Comparison of ENCODE assay signal across 20 mouse cellular contexts in genomic region chr10:3857912-3858311, GRCm38 (mm10).
DNase-seq lines count a peak whose midpoint lies in the region; ATAC-seq and TF ChIP-seq lines count a peak whose summit lies in the region.
"Had no signal": no experiment of that assay in that cellular context is flagged by ENCODE, and none has a peak within 500 bp of the region (broad histone marks: within the 10 kb centered on the region; RNA-seq: fewer than 3 reads in every experiment).

No protein-coding gene starts in this region.

- TF ChIP-seq CTCF in midbrain, postnatal 0 days (IDR thresholded peaks at IDR 0.05), result no peak

- no peak for ATAC-seq in midbrain, embryonic 13.5 days
- ATAC-seq in embryonic facial prominence, embryonic 15.5 days (ENCODE audit: insufficient number of reproducible peaks, low FRiP score, low TSS enrichment, low read depth), result no peak
- peak; percentile 21; the same call in 1 of the 2 replicates for ATAC-seq in midbrain, postnatal 0 days (ENCODE audit: low FRiP score)
- ATAC-seq: activated CD4-positive, CD25-positive, alpha-beta regulatory T cell, adult 4 months; intestine, postnatal 0 days; liver, embryonic 12.5 days had no signal

- DNase-seq in gastrocnemius, adult 18-20 months (ENCODE audit: low spot score), result peak; percentile 22
- no peak for DNase-seq in gastrocnemius, postnatal 10 days
- no peak for DNase-seq in midbrain, embryonic 10.5 days (ENCODE audit: low spot score)
- no peak for DNase-seq in midbrain, postnatal 0 days (ENCODE audit: low spot score)
- no peak for DNase-seq in kidney, postnatal 14 days
- DNase-seq: adrenal gland, postnatal 14 days; B cell, adult 2 months; cerebellum, adult 2 months; heart, adult 11 months; left cerebral cortex, postnatal 4 days; right cerebral cortex, adult 18-20 months; thymus, postnatal 4 days had no signal

- no peaks in the 10 kb centered on the region for H3K36me3 ChIP-seq in midbrain, embryonic 10.5 days
- H3K36me3 ChIP-seq in midbrain, embryonic 13.5 days, result no peaks in the 10 kb centered on the region
- no peaks in the 10 kb centered on the region for H3K36me3 ChIP-seq in embryonic facial prominence, embryonic 15.5 days
- H3K36me3 ChIP-seq in midbrain, postnatal 0 days (ENCODE audit: insufficient read depth, low read length), result no peaks in the 10 kb centered on the region
- H3K36me3 ChIP-seq: heart, embryonic 15.5 days; liver, embryonic 12.5 days had no signal

- peaks cover 64% of the 10 kb centered on the region for H3K4me1 ChIP-seq in midbrain, embryonic 10.5 days
- H3K4me1 ChIP-seq in midbrain, embryonic 13.5 days (replicated peaks), result peaks cover 33% of the 10 kb centered on the region
- H3K4me1 ChIP-seq in embryonic facial prominence, embryonic 15.5 days, result peaks cover 21% of the 10 kb centered on the region
- H3K4me1 ChIP-seq in midbrain, postnatal 0 days (ENCODE audit: insufficient read depth, low read length), result peaks cover 11% of the 10 kb centered on the region
- H3K4me1 ChIP-seq: liver, embryonic 12.5 days had no signal

- 7% methylated on average over 5 of the region's 5 CpGs for WGBS in midbrain, embryonic 10.5 days
- WGBS in midbrain, embryonic 13.5 days, result 10% methylated on average over 5 of the region's 5 CpGs
- 17% methylated on average over 5 of the region's 5 CpGs for WGBS in embryonic facial prominence, embryonic 15.5 days
- WGBS in midbrain, postnatal 0 days, result 15% methylated on average over 5 of the region's 5 CpGs

- peak overlapping the region; percentile 75 for H3K27ac ChIP-seq in midbrain, embryonic 10.5 days (replicated peaks)
- H3K27ac ChIP-seq in midbrain, embryonic 13.5 days, result no peak overlapping the region
- peak overlapping the region; percentile 24; the same call in 1 of the 2 replicates for H3K27ac ChIP-seq in embryonic facial prominence, embryonic 15.5 days (replicated peaks)
- H3K27ac ChIP-seq in midbrain, postnatal 0 days (ENCODE audit: low read depth, low read length), result no peak overlapping the region
- H3K27ac ChIP-seq: heart, embryonic 15.5 days; kidney, postnatal 0 days; liver, embryonic 12.5 days had no signal

- no peak overlapping the region for H3K4me3 ChIP-seq in midbrain, embryonic 10.5 days
- no peak overlapping the region for H3K4me3 ChIP-seq in midbrain, embryonic 13.5 days (replicated peaks)
- no peak overlapping the region for H3K4me3 ChIP-seq in embryonic facial prominence, embryonic 15.5 days (replicated peaks)
- no peak overlapping the region for H3K4me3 ChIP-seq in midbrain, postnatal 0 days (ENCODE audit: low read depth, low read length)
- H3K4me3 ChIP-seq: heart, embryonic 15.5 days; liver, embryonic 12.5 days; myocyte had no signal

- no peak overlapping the region for H3K9ac ChIP-seq in midbrain, embryonic 13.5 days (replicated peaks)
- H3K9ac ChIP-seq in embryonic facial prominence, embryonic 15.5 days, result no peak overlapping the region
- H3K9ac ChIP-seq in midbrain, postnatal 0 days (replicated peaks; ENCODE audit: low read length, poor library complexity, severe bottlenecking), result no peak overlapping the region
- H3K9ac ChIP-seq: heart, embryonic 15.5 days; liver, embryonic 12.5 days had no signal

- no peaks in the 10 kb centered on the region for H3K27me3 ChIP-seq in midbrain, embryonic 10.5 days (ENCODE audit: low read depth, poor library complexity, severe bottlenecking)
- H3K27me3 ChIP-seq in midbrain, embryonic 13.5 days, result no peaks in the 10 kb centered on the region
- no peaks in the 10 kb centered on the region for H3K27me3 ChIP-seq in embryonic facial prominence, embryonic 15.5 days
- no peaks in the 10 kb centered on the region for H3K27me3 ChIP-seq in midbrain, postnatal 0 days (ENCODE audit: insufficient read depth, low read length)
- H3K27me3 ChIP-seq: heart, embryonic 15.5 days; liver, embryonic 12.5 days had no signal

- H3K4me2 ChIP-seq in midbrain, embryonic 13.5 days (replicated peaks), result no peak overlapping the region
- H3K4me2 ChIP-seq in embryonic facial prominence, embryonic 15.5 days (replicated peaks), result no peak overlapping the region
- H3K4me2 ChIP-seq in midbrain, postnatal 0 days (ENCODE audit: low read depth, low read length, poor library complexity, severe bottlenecking), result no peak overlapping the region
- H3K4me2 ChIP-seq: heart, embryonic 15.5 days; liver, embryonic 12.5 days had no signal

- H3K9me3 ChIP-seq in midbrain, embryonic 10.5 days (replicated peaks), result no peaks in the 10 kb centered on the region
- H3K9me3 ChIP-seq in midbrain, embryonic 13.5 days, result no peaks in the 10 kb centered on the region
- no peaks in the 10 kb centered on the region for H3K9me3 ChIP-seq in embryonic facial prominence, embryonic 15.5 days (replicated peaks)
- H3K9me3 ChIP-seq in midbrain, postnatal 0 days (ENCODE audit: low read length), result no peaks in the 10 kb centered on the region
- H3K9me3 ChIP-seq: heart, embryonic 15.5 days; liver, embryonic 12.5 days had no signal

Comparison
In these comparisons a context has a peak if more than half of its experiments do, and no peak if none do; other contexts are left out.
1. H3K27ac ChIP-seq: peak in midbrain, embryonic 10.5 days (single experiment) and embryonic facial prominence, embryonic 15.5 days (single experiment); none in midbrain, embryonic 13.5 days (single experiment) and midbrain, postnatal 0 days (single experiment).